Mouse (Mus musculus) kidney, adult 2 months (tissue): ENCODE measurements around the gene Defb47.

Source experiments
- CTCF ChIP-seq: fragments of 200-500 bp; conservative IDR thresholded peaks from 2 replicates; pipeline ENCODE4 v1.5.1; 2011; ENCODE audit warnings: low read depth, mild to moderate bottlenecking, control low read depth, low read length, moderate library complexity, mixed read lengths; ENCODE audit not compliant: insufficient read depth, insufficient read length
- POLR2A ChIP-seq: fragments of 200-500 bp; IDR thresholded peaks from one replicate; pipeline ENCODE4 v1.6.1; 2011; ENCODE audit warnings: low read depth, low read length, control low read depth

DNA sequence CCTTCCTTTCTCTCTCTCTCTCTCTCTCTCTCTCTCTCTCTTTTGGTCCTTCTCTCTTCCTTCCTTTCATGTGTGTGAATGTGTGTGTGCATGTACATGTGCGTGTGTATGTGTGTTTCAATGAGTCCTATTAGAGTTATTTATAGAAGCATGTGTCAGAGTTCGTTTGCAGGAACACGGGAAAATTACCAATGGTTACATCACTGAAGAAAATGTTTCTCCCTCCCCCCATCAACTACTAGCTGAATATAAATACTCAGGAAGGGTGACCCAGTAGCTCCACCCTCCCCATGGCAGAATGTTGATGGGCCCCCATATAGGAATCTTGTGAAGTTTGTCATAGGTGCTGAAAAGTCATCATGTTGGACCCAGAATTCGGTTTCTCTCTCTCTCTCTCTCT, 15.2 kb downstream of the Defb47 start:
- TF ChIP-seq POLR2A (no peak), CTCF (no peak)
